Mouse (Mus musculus) CD4-positive, CD25-positive, alpha-beta regulatory T cell, adult 4 months (primary cell): ENCODE data around the gene Synj2. TPM values are rescaled to one million over a fixed set of nuclear protein-coding genes. Genes with fewer than 3 reads are reported as not detected.
"Not testable (repeated sequence)": the region's sequence is repeated elsewhere in the genome, so short reads cannot be mapped to it uniquely, and the experiment has no call there.

Experiments
- ATAC-seq: one replicate; pipeline ENCODE4 v1.8.0; 2017
- polyA plus RNA-seq, 2 experiments: library from polyadenylated mRNA; unstranded; fragments of 100-300 nt; shearing (Covaris generic); gene quantifications; one replicate each; pipeline ENCODE4 v1.2.1; 2017

Gene Synj2
- polyA plus RNA-seq, 2 experiments from 2014 or later, result 11.3 to 19.9 TPM

- no peak for ATAC-seq
Measured at GRCm38 (mm10) chr17:6003661-6004060, 62.6 kb downstream of the Synj2 start.

GRCm38 (mm10) chr17:6005246-6005637, 64.2 kb downstream of the Synj2 start:
- peak; percentile 50 for ATAC-seq

GRCm38 (mm10) chr17:6005638-6006471, 64.8 kb downstream of the Synj2 start:
- peak; percentile 40 for ATAC-seq

GRCm38 (mm10) chr17:6007101-6007780, 66.2 kb downstream of the Synj2 start:
- no peak for ATAC-seq

- no peak for ATAC-seq
Measured at GRCm38 (mm10) chr17:6007902-6008301, 66.8 kb downstream of the Synj2 start.

- no peak for ATAC-seq
Measured at GRCm38 (mm10) chr17:6008590-6008989, 67.5 kb downstream of the Synj2 start.

GRCm38 (mm10) chr17:6009606-6010005, 68.5 kb downstream of the Synj2 start:
- ATAC-seq, result no peak

GRCm38 (mm10) chr17:6013079-6013478, 72.0 kb downstream of the Synj2 start:
- no peak for ATAC-seq

GRCm38 (mm10) chr17:6014985-6015384, 73.9 kb downstream of the Synj2 start:
- no peak for ATAC-seq

- peak; percentile 56 for ATAC-seq
Measured at GRCm38 (mm10) chr17:6016213-6016780, 75.2 kb downstream of the Synj2 start.

GRCm38 (mm10) chr17:6017268-6017667, 76.2 kb downstream of the Synj2 start:
- no peak for ATAC-seq

- ATAC-seq, result no peak
Measured at GRCm38 (mm10) chr17:6018348-6018747, 77.3 kb downstream of the Synj2 start.

GRCm38 (mm10) chr17:6019776-6020175, 78.7 kb downstream of the Synj2 start:
- no peak for ATAC-seq

- ATAC-seq, result no peak
Measured at GRCm38 (mm10) chr17:6020636-6021035, 79.6 kb downstream of the Synj2 start.

GRCm38 (mm10) chr17:6021374-6021789, 80.3 kb downstream of the Synj2 start:
- ATAC-seq, result not testable (repeated sequence)

GRCm38 (mm10) chr17:6025831-6026230, 84.8 kb downstream of the Synj2 start:
- no peak for ATAC-seq

GRCm38 (mm10) chr17:6035661-6036060, 94.6 kb downstream of the Synj2 start:
- no peak for ATAC-seq

GRCm38 (mm10) chr17:6036458-6036857, 95.4 kb downstream of the Synj2 start:
- ATAC-seq, result no peak

- no peak for ATAC-seq
Measured at GRCm38 (mm10) chr17:6036872-6037271, 95.8 kb downstream of the Synj2 start.

- no peak for ATAC-seq
Measured at GRCm38 (mm10) chr17:6037507-6037906, 96.4 kb downstream of the Synj2 start.

GRCm38 (mm10) chr17:6052801-6053200, 111.7 kb downstream of the Synj2 start:
- ATAC-seq, result no peak

GRCm38 (mm10) chr17:6054934-6055355, 113.9 kb downstream of the Synj2 start:
- ATAC-seq, result peak; percentile 67

GRCm38 (mm10) chr17:6062793-6063192, 121.7 kb downstream of the Synj2 start:
- no peak for ATAC-seq

GRCm38 (mm10) chr17:6063532-6063931, 122.5 kb downstream of the Synj2 start:
- ATAC-seq, result no peak
